Mouse (Mus musculus) urinary bladder, postnatal 14 days (tissue): Measurements from ENCODE around the gene Fcrl1.
"Not testable (repeated sequence)": the region's sequence is repeated elsewhere in the genome, so short reads cannot be mapped to it uniquely, and the experiment has no call there.

Experiments used
- DNase-seq: peaks from one replicate; pipeline ENCODE4 v3.0.0; 2021; ENCODE audit warnings: low spot score

The Fcrl1 gene

DNA sequence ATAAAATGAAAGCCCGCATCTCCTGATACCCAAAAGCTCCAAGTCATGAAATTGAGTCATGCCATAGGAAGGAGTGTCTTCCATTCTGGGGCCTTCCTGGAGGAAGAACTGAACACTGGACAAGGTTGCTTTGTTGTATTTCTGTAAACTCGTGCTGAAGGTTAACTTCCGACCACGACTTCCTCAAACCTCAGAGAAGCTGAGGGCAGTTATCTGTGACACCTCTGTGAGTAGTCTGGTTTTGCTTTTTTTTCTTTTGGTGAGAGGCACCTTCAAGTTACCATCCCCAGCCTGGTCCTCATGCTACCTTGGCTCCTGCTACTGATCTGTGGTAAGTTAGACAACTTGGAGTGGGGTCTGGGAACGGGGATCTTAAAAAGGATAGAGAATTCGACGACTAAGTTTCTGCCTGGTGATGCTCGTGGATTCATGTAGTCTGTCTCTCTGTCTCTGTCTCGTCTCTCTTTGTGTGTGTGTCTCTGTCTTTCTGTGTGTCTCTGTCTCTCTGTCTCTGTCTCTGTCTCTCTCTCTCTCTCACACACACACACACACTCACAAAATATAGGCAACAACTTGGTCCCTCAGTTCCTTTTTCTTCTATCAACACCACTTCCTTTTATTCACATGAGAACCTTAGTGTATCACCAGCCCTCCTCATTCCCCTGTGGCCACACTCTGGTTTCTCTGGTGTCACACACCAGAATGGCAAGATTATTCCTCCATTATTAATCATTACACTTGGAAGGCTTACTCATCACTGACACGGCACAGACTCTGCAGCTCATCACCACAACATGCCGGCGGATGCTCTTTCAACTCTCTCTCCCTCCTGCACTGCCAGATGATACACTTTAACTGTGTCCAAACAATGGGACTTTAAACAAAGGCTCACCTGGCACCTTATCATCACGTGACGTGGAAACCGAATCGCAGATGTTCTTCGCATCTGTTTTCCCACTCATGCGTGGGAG, at the start of gene Fcrl1:
TSS of gene Fcrl1 (plus strand) at position 193 of the 971 bp plus-strand sequence.
- DNase-seq = no peak

DNA sequence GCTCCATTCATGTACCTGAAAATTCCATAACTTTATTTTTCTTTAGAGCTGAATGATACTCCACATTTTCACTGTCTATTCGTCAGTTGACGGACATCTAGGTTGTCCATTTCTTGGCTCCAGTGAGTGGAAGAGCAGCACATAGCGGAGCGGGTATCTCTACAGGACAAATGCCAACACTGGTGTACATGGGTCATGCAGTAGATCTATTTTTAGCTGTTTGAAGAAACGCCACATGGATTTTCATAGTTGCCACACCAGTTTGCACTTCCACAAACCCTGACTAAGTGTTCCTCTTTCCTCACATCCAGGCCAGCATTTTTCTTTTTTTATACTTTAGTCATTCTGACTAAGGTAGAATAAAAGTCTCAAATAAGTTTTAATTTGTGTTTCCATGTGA, 38.3 kb upstream of the Fcrl1 start:
- no peak for DNase-seq

DNA sequence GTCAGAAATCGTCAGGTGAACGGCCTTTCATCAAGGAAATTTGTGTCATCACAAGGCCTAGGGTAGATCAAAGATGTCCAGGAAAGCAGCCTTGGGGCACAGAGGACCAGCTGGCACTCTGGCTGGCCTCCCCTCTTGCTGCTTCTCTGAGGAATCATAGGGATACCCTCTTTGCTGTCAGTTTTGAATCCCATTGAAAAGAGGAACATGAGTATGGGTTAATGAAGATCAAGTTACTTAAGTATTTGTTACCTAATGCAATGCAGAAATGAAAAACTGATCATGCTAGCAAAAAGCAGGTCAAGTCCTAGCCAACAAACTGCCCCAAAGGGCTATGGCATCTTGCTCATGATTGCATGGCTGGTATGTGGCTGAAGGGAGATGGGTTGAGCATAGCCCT, 25.2 kb upstream of the Fcrl1 start:
- DNase-seq = not testable (repeated sequence)

DNA sequence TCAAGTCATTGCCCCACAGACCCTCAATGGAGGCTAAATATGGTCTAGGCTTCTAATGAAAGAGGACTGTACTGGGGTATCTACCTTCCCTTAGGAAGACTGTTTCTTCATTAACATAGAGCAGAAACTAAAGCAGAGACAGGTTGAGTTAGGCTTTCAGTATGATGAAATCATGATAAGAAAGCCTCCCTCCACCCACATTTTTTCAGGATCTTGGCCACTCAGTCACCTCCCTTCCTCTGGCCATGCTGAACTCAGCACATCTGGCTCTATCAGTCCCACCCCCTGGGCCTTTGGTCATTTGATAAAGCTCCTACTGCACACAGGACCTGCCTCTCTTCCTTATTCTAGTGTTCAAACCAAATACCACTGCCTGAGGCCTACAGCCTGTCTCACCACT, 18.6 kb upstream of the Fcrl1 start, which contains the start of gene Cd5l:
TSS of gene Cd5l (plus strand) at position 301 of the 400 bp plus-strand sequence.
- DNase-seq = no peak

DNA sequence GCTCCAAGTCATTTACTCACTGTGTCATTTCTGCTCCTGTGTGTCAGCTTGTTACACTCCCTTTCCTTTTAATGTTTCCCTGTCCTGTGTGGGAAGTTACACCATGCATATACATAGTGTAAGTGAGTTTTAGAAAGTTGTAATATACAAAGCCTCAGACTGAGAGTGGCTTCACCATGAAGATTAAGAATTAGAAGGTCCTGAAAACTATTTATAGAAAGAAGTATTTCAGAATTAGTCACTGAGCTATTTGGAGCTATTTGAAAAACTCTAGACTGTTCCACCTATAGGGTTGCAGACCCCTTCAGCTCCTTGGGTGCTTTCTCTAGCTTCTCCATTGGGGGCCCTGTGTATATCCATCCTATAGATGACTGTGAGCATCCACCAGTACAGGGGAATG, 17.0 kb upstream of the Fcrl1 start:
- no peak for DNase-seq

DNA sequence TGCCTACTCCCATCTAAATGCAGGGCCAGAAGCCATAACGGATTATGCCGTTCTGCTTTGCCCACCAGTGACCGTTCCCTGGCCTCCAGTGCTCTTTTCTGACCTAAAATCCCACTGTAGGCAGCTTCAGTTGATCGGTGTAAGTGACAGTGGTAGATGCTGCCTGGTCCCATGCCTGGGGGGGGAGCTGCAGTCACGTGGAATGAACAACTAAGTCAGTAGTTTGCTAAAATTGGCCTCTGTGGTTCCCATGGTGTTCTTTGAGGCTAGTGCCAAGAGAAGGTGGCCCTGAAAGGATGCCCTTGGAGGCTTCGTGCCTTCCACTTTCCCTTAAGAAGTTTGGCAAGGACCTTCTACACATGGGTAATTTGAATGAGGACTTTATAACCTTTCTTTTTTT, 15.7 kb upstream of the Fcrl1 start:
- DNase-seq = no peak

DNA sequence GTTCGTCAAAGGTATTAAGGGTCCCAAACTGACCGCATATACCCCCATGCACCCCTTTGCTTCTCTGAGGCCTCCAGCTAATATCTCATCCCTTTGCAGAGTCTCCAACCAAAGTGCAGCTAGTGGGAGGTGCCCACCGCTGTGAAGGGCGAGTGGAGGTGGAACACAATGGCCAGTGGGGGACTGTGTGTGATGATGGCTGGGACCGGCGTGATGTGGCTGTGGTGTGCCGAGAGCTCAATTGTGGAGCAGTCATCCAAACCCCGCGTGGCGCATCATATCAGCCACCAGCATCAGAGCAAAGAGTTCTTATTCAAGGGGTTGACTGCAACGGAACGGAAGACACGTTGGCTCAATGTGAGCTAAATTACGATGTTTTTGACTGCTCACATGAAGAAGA, 10.5 kb upstream of the Fcrl1 start:
- no peak for DNase-seq

DNA sequence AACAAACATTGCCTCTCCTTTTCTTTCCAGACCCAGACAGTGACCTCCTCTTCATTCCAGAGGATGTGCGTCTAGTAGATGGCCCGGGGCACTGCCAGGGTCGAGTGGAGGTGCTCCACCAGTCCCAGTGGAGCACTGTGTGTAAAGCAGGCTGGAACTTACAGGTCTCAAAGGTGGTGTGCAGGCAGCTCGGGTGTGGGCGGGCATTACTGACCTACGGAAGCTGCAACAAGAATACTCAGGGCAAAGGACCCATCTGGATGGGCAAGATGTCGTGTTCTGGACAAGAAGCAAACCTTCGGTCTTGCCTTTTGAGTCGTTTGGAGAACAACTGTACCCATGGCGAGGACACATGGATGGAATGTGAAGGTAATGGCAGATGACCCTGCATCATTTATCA, 8.7 kb upstream of the Fcrl1 start:
- DNase-seq = no peak

DNA sequence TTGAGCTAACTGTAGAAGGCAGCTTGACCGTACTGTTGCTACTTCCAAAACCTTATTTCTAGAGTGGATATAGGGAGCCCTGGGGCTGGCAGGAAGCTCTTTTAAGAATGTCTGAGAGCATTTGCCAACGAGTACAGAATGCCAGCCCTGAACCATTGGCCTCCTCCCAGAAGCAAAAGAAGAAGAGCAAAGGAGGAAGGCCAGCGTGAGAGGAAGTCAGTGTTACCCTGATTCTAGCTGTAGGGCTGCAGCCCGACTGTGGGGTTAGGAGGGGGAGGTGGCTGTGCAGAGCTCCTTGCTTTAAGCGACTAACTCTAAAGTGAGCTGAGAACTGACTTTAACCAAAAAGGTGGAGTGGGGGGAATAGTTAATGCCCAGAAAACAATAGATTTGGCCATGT, 7.0 kb upstream of the Fcrl1 start:
- DNase-seq = no peak

DNA sequence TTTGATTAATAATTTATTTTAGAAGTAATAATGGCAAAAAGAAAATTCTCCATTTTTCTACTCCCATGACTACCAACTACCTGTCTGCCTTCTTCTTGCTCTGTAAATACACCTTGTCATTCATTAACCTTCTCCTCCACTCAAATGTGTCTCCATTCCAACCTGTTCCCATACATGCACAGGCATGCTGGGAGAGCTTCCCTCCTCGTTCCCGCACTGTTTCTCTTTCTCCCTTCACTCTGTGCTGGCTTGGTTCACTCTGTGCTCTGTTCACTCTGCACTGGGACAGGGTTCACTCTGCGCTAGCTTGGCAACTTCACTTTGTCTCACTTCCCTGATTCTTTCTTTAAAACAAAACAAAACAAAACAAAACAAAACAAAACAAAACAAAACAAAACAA, 1.0 kb downstream of the Fcrl1 start:
- DNase-seq = peak; percentile 38

DNA sequence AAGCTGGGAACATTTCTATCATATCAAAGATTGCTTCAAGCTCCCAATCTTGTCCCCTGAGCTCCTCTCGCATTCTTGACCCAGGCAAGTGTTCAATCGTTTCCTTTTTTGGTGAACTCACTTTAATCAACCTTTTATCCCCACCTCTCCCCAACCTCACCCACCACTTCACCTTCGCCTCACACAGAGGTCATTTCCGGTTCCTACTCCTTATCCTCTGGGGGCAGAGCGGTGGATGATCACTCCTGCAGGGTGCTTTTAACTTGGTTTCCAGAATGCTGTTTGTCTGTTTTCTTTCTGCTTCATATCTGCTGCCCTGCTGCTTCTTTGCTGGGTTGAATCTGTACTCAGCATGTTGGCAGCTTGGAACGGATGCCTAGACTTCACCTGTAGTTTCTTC, 1.5 kb downstream of the Fcrl1 start:
- DNase-seq = no peak

DNA sequence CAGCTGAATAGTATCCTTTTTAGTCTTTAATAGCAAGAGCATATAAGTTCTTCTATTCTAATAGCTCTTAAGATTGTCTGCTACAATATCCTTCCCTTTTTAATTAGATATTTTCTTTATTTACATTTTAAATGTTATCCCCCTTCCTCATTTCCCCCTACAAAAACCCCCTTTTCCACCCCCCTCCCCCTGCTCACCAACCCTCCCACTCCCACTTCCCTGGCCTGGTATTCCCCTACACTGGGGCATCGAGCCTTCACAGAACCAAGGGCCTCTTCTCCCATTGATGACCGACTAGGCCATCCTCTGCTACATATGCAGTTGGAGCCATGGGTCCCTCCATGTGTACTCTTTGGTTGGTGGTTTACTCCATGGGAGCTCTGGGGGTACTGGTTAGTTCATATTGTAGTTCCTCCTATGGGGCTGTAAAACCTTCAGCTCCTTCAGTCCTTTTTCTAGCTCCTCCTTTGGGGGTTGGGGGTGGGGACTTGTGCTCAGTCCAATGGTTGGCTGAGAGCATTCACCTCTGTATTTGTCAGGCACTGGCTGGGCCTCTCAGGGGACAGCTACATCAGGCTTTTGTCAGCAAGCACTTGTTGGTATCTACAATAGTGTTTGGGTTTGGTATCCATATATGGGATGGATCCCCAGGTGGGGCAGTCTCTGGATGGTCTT, 3.6 kb downstream of the Fcrl1 start:
- not testable (repeated sequence) for DNase-seq

DNA sequence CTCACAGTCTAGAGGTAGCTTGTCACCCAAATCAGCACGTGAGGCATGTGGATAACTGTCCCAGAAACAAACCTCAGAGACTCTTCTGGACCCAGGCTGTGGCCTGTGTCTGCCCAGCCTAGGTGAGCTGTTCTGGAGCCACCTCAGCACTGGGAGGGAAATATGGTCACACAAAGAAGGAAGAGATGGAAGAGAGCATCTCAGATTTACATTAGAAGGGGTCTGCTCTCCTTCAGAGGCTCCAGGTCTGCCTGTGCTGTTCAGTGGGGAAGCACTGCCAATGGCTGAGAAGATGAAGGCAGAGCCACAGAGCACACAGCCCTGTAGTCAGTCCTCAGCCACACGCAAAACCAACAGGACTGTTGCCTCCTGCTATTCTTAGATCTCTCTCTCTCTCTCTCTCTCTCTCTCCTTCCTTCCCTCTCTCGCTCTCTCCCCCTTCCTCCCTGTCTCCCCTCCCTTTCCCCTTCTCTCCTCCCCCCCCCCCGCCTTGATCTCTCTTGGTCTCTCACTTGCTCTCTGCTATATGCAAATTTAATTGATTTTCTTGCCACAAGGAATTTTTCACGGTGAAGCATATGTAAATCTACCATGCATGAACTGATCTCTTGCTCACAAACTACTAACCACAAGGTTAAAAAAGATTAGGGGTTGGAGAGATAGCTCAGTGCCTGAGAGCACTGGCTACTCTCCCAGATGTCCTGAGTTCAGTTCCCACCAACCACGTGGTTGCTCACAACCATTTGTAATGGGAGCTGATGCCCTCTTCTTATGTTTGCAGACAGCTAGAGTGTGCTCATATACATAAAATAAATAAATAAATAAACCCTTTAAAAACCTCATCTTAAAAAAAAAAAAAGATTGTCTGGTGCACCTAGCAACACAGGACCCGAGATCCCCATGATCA, 5.9 kb downstream of the Fcrl1 start:
- no peak for DNase-seq

DNA sequence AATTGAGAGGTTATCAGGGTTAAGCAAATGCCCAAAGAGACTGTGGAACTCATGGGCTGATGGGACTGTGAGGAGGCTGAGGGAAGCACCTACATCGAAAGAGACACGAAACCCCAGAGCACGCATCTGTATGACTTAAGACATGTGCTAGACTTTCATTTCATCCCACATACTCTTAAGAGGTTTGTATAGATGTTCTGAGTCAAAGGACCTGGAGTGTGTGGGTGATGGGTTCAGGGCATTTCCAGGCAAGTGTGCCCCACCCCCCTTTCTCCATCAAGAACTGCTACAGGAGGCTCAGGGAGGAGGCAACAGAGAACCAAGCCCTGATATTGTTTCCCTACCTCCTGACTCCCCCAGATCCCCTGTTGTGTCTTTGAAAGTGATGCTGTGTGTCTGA, 7.1 kb downstream of the Fcrl1 start:
- no peak for DNase-seq

DNA sequence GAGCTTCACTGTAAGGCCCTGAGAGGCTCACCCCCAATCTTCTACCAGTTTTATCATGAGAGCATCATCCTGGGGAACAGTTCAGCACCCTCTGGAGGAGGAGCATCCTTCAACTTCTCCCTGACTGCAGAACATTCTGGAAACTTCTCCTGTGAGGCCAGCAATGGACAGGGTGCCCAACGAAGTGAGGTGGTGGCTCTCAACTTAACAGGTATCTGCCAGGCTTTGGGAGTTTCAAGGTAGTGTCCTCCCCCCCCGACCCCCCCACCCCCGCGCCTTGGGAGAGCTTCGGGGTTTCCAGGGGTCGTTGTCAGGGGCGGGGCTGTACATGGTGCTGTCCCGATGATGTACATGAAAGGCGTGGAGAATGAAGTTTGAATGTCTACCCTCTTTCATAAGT, 8.9 kb downstream of the Fcrl1 start:
- no peak for DNase-seq

DNA sequence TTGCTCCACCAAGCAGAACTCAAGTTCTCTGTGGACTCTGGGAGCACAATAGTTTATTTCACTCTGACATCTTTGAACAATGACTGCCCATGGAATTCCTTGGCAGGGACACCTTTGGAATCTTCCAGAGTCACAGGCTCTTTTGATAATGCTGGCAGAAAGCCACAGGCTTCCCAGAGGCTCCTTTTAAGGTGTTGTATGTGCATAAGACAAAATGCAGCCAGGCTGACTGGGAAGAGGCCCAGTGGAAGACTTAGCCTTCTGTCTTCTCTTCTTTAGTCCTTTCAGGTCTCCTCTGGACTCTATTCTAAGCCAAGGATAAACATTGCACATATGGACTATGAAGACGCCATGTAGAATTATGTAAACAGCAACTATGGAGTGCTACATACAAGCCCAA, 14.7 kb downstream of the Fcrl1 start:
- no peak for DNase-seq

DNA sequence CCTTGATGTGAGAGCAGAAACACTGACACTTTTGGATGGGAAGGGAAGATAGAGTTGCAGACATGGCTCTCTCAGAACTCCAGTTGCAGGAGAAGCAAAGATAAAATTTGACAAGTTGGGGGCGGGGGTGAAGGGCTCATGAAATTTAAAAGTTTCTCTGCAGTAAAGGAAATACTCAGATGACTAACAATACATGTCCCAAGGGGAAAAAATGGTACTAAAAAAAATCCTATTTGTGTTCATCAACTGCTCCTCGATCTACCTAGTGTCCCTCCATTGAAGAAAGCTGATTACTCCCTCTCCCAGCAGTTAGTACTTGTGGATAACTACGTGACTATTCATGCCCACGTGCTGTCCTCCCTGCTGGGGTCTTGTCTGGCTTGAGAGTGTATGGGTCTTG, 22.6 kb downstream of the Fcrl1 start:
- no peak for DNase-seq

DNA sequence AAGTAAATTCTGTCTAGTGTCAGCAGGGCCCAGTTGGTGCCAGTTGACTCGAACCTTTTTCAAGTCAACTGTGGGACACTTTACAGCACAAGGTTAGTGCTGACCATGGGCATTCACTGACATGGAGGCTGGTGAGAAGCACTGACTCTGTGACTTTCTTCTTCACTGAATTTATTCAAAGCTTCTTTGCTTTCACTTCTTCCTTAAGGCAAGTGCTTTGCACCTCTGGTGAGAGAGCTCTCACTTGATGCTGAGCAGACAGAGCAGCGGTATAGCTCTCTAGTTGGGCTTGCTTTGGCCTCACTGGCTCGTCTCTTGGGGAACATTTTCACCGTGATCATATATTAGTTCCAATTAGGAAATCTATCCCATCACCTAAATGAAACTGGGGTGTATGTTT, 23.7 kb downstream of the Fcrl1 start:
- no peak for DNase-seq

DNA sequence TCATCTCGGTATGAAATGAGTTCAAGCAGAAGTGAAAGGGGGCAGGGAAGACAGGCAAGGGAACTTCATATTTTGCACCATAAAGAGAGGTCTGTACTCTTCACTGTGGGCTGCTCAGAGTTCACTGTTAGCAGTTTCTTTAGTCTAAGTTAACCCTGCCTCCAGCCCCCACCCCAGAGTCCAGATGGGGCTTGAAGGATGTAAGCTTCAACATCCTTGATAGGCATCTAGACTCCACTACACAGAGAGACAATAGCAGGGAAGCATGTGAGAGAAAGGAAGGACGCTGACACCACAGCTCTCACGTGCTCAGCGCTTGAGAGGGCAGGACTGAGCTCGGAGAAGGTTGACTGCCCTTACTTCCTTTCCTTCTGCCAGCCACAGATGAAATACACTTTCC, 25.1 kb downstream of the Fcrl1 start:
- DNase-seq = no peak

DNA sequence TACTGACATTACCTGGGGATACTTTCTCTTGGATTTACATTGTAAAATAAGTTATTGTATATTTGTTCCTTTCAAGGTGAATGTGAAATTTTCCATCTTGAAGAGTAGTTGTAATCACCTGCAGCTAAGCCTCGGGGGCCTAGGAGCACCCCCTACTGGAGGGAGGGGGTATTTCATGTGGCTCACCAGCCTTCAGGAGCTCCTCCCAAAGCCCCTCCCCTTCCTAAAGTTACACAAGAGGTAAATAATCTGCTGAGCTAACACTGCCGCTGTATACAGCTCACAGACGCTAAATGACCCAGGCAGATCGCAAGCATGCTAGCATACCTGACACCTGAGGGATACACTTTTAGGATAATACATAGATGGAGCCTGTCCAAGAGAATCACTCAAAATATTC, 32.0 kb downstream of the Fcrl1 start:
- peak; percentile 26 for DNase-seq

DNA sequence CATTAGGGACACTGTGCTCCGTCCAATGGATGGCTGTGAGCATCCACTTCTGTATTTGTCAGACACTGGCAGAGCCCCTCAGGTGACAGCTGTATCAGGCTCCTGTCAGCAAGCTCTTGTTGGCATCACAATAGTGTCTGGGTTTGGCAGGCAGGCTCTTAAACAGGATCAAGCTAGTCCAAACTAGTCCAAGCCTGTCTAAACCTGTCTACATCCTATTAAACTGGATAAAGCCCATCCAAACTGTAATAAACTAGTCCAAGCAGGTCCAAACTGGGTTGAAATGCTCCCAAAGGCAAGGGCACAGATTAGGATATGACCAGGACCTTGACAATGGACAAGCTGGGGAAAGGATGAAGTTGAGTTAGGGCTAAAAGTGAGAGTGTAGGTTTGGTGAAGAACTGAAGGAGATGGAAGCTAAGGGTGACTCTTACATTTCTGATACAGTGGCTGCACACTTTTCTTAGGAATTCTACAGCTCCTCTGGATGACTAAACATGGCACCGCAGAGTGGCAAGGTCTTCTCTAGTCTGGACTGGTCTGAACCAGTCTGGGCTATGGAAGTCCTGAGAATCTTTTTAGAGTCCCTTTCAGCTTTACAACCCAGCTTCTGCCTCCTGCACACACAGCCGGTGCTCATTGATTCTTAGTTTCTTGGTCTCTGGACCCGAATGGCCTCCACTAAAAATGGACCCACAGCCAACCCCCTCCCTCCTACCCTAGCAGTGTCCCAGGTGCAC, 33.2 kb downstream of the Fcrl1 start:
- DNase-seq = no peak

DNA sequence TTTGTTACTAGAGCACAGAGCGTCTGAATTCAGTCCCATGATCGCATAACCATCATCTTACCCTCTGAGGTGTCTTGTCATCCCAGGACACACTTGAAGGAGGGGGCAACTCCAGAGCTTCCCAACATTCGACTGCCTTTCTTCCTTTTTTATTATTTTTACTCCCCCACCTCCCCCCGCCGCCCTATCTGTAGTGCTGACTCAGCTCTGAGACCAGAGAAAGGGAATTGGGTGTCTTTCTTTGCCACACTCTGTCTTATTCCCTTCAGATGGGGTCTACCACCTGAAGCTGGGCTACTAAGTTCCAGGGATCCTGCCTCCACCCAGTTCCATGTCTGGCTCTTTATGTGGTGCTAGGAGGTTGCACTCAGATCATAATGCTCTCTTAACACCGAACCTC, 34.4 kb downstream of the Fcrl1 start:
- no peak for DNase-seq
